Mouse (Mus musculus) heart, embryonic 15.5 days (tissue): ENCODE data around the gene As3mt. TPM values are rescaled to one million over a fixed set of nuclear protein-coding genes. Genes with fewer than 3 reads are reported as not detected.
"Not testable (repeated sequence)": the region's sequence is repeated elsewhere in the genome, so short reads cannot be mapped to it uniquely, and the experiment has no call there.

Experiments used
- ATAC-seq: fragments of 200-750 bp; cut with Nextera tagmentation; replicated peaks from 2 replicates; pipeline ENCODE4 v1.8.0; 2017; ENCODE audit warnings: low read depth, moderate TSS enrichment; ENCODE audit not compliant: insufficient number of reproducible peaks, insufficient read depth, low FRiP score
- H3K27ac ChIP-seq: fragments of 300-500 bp; sonication (generic); 2 replicates; pipeline ENCODE4 v1.5.1; 2015; ENCODE audit warnings: mild to moderate bottlenecking, inconsistent platforms
- H3K27me3 ChIP-seq: fragments of 300-500 bp; sonication (generic); 2 replicates; pipeline ENCODE4 v1.6.1; 2015; ENCODE audit warnings: inconsistent platforms
- H3K36me3 ChIP-seq: fragments of 300-500 bp; sonication (generic); 2 replicates; pipeline ENCODE4 v1.6.1; 2015; ENCODE audit warnings: mild to moderate bottlenecking, inconsistent platforms
- H3K4me1 ChIP-seq: fragments of 300-500 bp; sonication (generic); replicated peaks from 2 replicates; pipeline ENCODE4 v1.6.1; 2015; ENCODE audit warnings: inconsistent platforms
- H3K4me2 ChIP-seq: fragments of 300-500 bp; sonication (generic); 2 replicates; pipeline ENCODE4 v1.6.1; 2015; ENCODE audit warnings: inconsistent platforms, mild to moderate bottlenecking, moderate library complexity
- H3K4me3 ChIP-seq: fragments of 300-500 bp; sonication (generic); 2 replicates; pipeline ENCODE4 v1.5.1; 2015; ENCODE audit warnings: mild to moderate bottlenecking, inconsistent platforms
- H3K9ac ChIP-seq: fragments of 300-500 bp; sonication (generic); 2 replicates; pipeline ENCODE4 v1.6.1; 2015; ENCODE audit warnings: mild to moderate bottlenecking, inconsistent platforms
- H3K9me3 ChIP-seq: fragments of 300-500 bp; sonication (generic); replicated peaks from 2 replicates; pipeline ENCODE4 v1.6.1; 2016; ENCODE audit warnings: inconsistent platforms
- whole genome bisulfite sequencing: fragments of 180-500 bp; shearing (Covaris S2); methylation state at CpG from one replicate; pipeline ENCODE4 v1.1.7; 2015; ENCODE audit warnings: mixed read lengths; 5-methylcytosine and 5-hydroxymethylcytosine counted together
- polyA plus RNA-seq: library from polyadenylated mRNA; unstranded; fragments of >200 nt; fragmentation: Nextera tagmentation; extraction: Ambion mirVana; gene quantifications from 2 replicates; pipeline ENCODE4 v1.2.1, GENCODE M21; 2015

The As3mt gene
- polyA plus RNA-seq, 1 experiment from 2014 or later: 48.3 TPM

GRCm38 (mm10) chr19:46755066-46755465, 47.8 kb downstream of the As3mt start:
- Histone ChIP-seq H3K27ac (no peak overlapping the region), H3K36me3 (no peaks in the 10 kb centered on the region), H3K27me3 (peaks cover 5% of the 10 kb centered on the region; the same call in 1 of the 2 replicates), H3K9me3 (no peaks in the 10 kb centered on the region), H3K4me3 (no peak overlapping the region), H3K4me2 (no peak overlapping the region), H3K9ac (no peak overlapping the region), H3K4me1 (0 out of 2 replicates have a peak, but pooled peaks cover 5% of the 10 kb centered on the region)
- WGBS: 56% methylated on average over 9 of the region's 9 CpGs
- ATAC-seq: no peak

- no peak for ATAC-seq
- H3K4me1 ChIP-seq: 0 out of 2 replicates have a peak, but pooled peaks cover 7% of the 10 kb centered on the region
- H3K4me3 ChIP-seq: no peak overlapping the region
- H3K27me3 ChIP-seq: peaks cover 5% of the 10 kb centered on the region; the same call in 1 of the 2 replicates
- no peaks in the 10 kb centered on the region for H3K36me3 ChIP-seq
- H3K9me3 ChIP-seq: no peaks in the 10 kb centered on the region
- no peak overlapping the region for H3K9ac ChIP-seq
- 83% methylated on average over 4 of the region's 4 CpGs for WGBS
- no peak overlapping the region for H3K4me2 ChIP-seq
- no peak overlapping the region for H3K27ac ChIP-seq
Observed at GRCm38 (mm10) chr19:46756221-46756620, 49.0 kb downstream of the As3mt start.

GRCm38 (mm10) chr19:46759096-46759495, 51.8 kb downstream of the As3mt start:
- Histone ChIP-seq H3K4me1 (peaks cover 24% of the 10 kb centered on the region), H3K27ac (no peak overlapping the region), H3K36me3 (no peaks in the 10 kb centered on the region), H3K4me3 (no peak overlapping the region), H3K9ac (no peak overlapping the region), H3K4me2 (no peak overlapping the region), H3K9me3 (no peaks in the 10 kb centered on the region), H3K27me3 (peaks cover 12% of the 10 kb centered on the region; the same call in 1 of the 2 replicates)
- ATAC-seq: no peak
- WGBS: 44% methylated on average over 8 of the region's 8 CpGs

GRCm38 (mm10) chr19:46759909-46760308, 52.7 kb downstream of the As3mt start:
- not testable (repeated sequence) for H3K4me3 ChIP-seq, ATAC-seq, H3K9me3 ChIP-seq, H3K4me2 ChIP-seq, H3K36me3 ChIP-seq, H3K27ac ChIP-seq, H3K9ac ChIP-seq
- 89% methylated on average over 10 of the region's 10 CpGs for WGBS
- peaks cover 12% of the 10 kb centered on the region; the same call in 1 of the 2 replicates for H3K27me3 ChIP-seq
- H3K4me1 ChIP-seq: peaks cover 31% of the 10 kb centered on the region

GRCm38 (mm10) chr19:46760375-46761160, 53.3 kb downstream of the As3mt start:
- H3K9ac ChIP-seq: no peak overlapping the region
- H3K27ac ChIP-seq: peak overlapping the region; percentile 63
- H3K4me3 ChIP-seq: peak overlapping the region; percentile 76
- H3K4me1 ChIP-seq: peaks cover 32% of the 10 kb centered on the region
- H3K27me3 ChIP-seq: peaks cover 7% of the 10 kb centered on the region; the same call in 1 of the 2 replicates
- H3K4me2 ChIP-seq: peak overlapping the region; percentile 96
- H3K9me3 ChIP-seq: no peaks in the 10 kb centered on the region
- no peaks in the 10 kb centered on the region for H3K36me3 ChIP-seq
- 17% methylated on average over 29 of the region's 29 CpGs for WGBS
- ATAC-seq: peak; percentile 68

- no peaks in the 10 kb centered on the region for H3K9me3 ChIP-seq
- H3K4me2 ChIP-seq: peak within 1 kb of the TSS; percentile 96
- H3K27me3 ChIP-seq: peaks cover 7% of the 10 kb centered on the region; the same call in 1 of the 2 replicates
- H3K36me3 ChIP-seq: no peaks in the 10 kb centered on the region
- H3K9ac ChIP-seq: peak within 1 kb of the TSS; percentile 82
- WGBS: under 1% methylated on average over 59 of the region's 59 CpGs
- ATAC-seq: peak; percentile 96
- peaks cover 32% of the 10 kb centered on the region for H3K4me1 ChIP-seq
- H3K4me3 ChIP-seq: peak within 1 kb of the TSS; percentile 76
- H3K27ac ChIP-seq: peak within 1 kb of the TSS; percentile 77
Observed at GRCm38 (mm10) chr19:46761247-46761946, 54.1 kb downstream of the As3mt start, which contains the start of gene Cnnm2. TSS of gene Cnnm2 (plus strand) at chr19:46761596.

GRCm38 (mm10) chr19:46761971-46762290, 54.7 kb downstream of the As3mt start:
- Histone ChIP-seq H3K27ac (peak overlapping the region; percentile 77), H3K4me1 (peaks cover 32% of the 10 kb centered on the region)

GRCm38 (mm10) chr19:46762291-46762991, 55.2 kb downstream of the As3mt start:
- Histone ChIP-seq H3K27me3 (peaks cover 7% of the 10 kb centered on the region; the same call in 1 of the 2 replicates), H3K4me3 (peak overlapping the region; percentile 76), H3K4me2 (peak overlapping the region; percentile 96), H3K9me3 (no peaks in the 10 kb centered on the region), H3K4me1 (peaks cover 32% of the 10 kb centered on the region), H3K27ac (no peak overlapping the region), H3K36me3 (no peaks in the 10 kb centered on the region), H3K9ac (peak overlapping the region; percentile 82)
- under 1% methylated on average over 50 of the region's 50 CpGs for WGBS
- ATAC-seq: no peak

More at GRCm38 (mm10) chr19:46761971-46762290, 54.7 kb downstream of the As3mt start:
- H3K9ac ChIP-seq: peak overlapping the region; percentile 82
- WGBS: under 1% methylated on average over 36 of the region's 36 CpGs
- no peaks in the 10 kb centered on the region for H3K9me3 ChIP-seq
- peak overlapping the region; percentile 96 for H3K4me2 ChIP-seq
- H3K4me3 ChIP-seq: peak overlapping the region; percentile 76
- peaks cover 7% of the 10 kb centered on the region; the same call in 1 of the 2 replicates for H3K27me3 ChIP-seq
- H3K36me3 ChIP-seq: no peaks in the 10 kb centered on the region
- no peak for ATAC-seq

- WGBS: 1% methylated on average over 19 of the region's 19 CpGs
- H3K4me2 ChIP-seq: peak overlapping the region; percentile 96
- no peaks in the 10 kb centered on the region for H3K9me3 ChIP-seq
- H3K27ac ChIP-seq: no peak overlapping the region
- no peak for ATAC-seq
- peaks cover 32% of the 10 kb centered on the region for H3K4me1 ChIP-seq
- peaks cover 7% of the 10 kb centered on the region; the same call in 1 of the 2 replicates for H3K27me3 ChIP-seq
- peak overlapping the region; percentile 76 for H3K4me3 ChIP-seq
- H3K9ac ChIP-seq: 0 out of 2 replicates have a peak overlapping the region, but pooled peaks have one; percentile 82
- no peaks in the 10 kb centered on the region for H3K36me3 ChIP-seq
Observed at GRCm38 (mm10) chr19:46762992-46763342, 55.7 kb downstream of the As3mt start.

GRCm38 (mm10) chr19:46763356-46763755, 56.1 kb downstream of the As3mt start:
- H3K4me2 ChIP-seq: peak overlapping the region; percentile 96
- no peaks in the 10 kb centered on the region for H3K36me3 ChIP-seq
- 39% methylated on average over 7 of the region's 7 CpGs for WGBS
- H3K27me3 ChIP-seq: peaks cover 7% of the 10 kb centered on the region; the same call in 1 of the 2 replicates
- H3K4me3 ChIP-seq: peak overlapping the region; percentile 76
- H3K27ac ChIP-seq: no peak overlapping the region
- H3K9me3 ChIP-seq: no peaks in the 10 kb centered on the region
- ATAC-seq: no peak
- peaks cover 30% of the 10 kb centered on the region for H3K4me1 ChIP-seq
- 0 out of 2 replicates have a peak overlapping the region, but pooled peaks have one; percentile 82 for H3K9ac ChIP-seq
